Mouse (Mus musculus) kidney, adult 11 months (tissue): ENCODE measurements around the gene Cpt1b.

Experiments
- DNase-seq: peaks from one replicate; pipeline ENCODE4 v3.0.0; 2022

Cpt1b gene

DNA sequence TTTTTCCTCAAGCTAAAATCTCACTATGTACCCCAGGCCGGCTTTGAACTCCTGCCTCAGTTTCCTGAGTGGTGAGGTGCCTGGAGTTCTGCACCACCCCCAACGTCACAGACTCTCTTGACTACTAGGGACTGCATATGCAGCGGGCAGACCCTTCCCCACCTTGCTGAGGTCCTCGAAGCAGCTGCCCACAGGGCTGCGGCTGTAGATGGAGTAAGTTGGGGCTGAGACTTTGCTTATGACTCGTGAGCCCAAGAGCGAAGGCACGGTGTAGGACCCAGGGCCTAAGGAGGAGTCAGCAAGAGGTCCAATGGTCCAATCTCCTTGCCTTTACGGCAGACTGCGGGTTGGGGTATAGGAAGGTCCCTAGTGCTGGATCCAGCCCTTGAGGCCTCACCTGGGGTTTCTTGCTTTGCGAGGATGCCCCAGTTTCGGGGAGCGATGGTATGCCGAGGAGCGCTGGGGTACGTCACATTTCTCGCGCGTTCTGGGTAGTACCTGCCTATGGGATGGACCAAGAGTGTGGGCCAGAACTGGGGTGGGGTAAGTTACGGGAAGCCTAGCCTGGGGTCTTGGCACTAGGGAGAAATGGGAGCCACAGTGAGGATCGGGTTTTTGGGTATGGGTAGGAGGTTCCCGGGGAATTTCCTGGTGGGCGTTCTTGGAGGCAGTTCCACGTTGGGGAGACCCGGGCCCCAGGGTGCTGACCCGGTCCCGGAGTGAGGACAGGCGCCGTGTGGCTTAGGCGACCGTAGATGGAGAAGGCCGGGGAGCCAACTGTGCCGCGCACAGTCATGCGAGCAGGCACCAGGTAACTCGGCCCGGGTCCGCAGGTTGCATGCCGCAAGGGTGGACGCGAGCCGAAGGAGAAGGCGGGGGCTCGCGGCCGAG, 47.5 kb downstream of the Cpt1b start:
- DNase-seq = no peak

DNA sequence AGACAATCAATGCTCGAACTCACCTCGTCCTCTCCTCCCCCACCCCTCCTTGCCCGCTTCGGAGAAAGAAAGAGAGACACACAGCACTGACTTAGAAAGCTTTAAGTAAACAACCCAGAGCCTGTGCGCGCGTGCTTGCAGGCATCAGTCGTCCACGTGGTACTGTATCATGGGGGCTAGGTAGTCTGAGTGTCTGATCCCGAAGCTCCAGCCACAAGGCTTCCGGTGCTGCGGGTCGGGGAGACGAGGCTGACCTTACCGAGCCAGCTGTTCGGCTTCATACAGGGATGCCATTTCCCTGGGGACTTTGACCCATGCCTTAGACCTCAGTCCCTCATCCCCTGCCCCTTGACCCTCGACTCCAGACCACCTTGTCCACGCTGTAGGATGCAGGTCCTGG, 48.3 kb downstream of the Cpt1b start:
- DNase-seq = no peak

DNA sequence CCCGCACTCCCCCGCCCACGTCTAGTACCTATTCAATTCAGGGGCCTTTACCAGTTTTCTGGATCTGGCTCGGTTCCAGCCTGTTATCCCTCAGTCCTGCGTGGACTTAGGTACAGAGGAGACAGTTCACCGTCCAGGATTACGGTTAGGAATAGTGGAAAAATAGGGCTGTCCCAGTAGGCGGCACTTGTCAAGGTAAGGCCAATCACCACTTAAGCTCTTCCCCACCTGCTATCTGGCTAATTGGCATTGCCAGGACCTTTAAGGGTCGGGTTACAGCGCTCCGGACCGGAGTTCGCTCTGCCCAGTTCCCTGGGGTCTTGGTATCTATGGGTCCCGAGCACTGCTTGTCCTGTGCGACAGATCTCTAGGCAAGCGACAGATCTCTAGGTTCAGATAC, 48.7 kb downstream of the Cpt1b start, which contains the start of gene Tymp:
Gene Tymp, minus strand, starts transcription at position 83 of the 400 bp plus-strand sequence.
- DNase-seq = peak; percentile 27

DNA sequence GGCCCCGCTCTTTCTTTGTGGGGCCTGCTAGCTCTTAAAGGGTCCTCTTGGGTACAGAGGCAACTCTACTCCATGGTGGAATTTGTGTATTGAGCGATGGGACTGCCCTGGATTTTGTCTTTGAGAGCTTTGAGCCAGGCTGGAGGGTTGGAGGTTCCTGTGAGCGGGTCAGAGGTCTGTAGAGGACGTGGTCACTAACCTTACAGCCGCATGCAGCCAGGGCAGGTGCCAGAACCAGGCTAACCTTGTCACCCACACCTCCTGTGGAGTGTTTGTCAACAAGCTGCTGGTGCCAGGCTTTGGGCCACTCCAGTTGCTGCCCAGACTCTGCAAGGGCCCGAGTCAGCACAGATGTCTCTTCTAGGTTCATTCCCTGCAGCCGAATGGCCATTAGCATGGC, 49.6 kb downstream of the Cpt1b start:
- DNase-seq = no peak

DNA sequence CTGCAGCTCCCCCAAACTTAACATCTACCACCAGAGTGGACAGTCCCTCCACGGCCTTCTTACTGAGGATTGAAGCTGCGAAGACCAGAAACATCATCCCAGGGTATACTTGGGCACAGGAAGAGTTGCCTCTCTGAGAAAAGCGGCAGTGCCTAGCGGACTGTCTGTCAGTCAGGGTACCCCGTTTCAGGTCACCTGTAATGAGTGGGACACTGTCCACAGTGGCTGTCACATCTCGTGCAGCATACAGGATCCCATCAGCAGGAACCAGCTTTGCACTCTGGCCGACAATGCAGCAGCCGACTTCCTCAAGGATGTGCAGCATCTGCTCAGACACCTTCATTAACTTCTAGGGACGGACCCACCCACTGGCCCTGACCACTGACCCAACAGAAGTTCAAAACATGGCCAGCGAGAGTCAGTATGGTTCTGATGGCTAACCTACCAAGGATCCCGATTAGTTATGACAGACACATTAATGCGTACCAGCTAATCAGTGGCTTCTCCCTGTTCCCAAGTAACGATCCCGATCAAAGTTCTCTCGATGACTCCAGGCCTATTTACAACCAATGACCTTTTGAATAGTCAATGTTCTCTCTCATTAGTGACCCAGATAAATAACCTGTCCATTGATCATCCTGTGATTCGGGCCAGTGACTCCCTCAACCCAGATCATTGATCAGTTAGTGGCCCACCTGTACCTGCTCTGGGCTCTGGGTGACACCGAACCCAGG, 50.7 kb downstream of the Cpt1b start:
- DNase-seq = no peak

DNA sequence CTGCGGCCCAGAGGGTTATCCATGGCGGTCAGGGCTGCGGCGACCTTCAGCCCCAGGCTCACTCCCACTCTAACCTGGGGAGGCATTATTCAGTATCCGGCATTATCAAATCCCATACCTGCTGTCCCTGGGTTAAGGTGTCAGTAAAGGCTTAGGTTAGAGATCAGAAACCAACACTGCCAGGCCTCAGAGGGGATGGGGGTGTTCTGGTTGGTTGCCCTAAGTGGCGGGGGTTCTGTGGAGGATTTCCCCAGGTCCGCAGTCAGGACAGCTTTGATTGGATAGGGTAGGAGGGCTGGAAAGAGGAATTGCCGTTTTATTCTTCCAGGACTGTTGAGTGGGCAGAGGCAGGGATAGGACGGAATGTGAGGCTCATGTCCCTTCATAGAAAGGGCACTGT, 51.3 kb downstream of the Cpt1b start:
- DNase-seq = no peak

DNA sequence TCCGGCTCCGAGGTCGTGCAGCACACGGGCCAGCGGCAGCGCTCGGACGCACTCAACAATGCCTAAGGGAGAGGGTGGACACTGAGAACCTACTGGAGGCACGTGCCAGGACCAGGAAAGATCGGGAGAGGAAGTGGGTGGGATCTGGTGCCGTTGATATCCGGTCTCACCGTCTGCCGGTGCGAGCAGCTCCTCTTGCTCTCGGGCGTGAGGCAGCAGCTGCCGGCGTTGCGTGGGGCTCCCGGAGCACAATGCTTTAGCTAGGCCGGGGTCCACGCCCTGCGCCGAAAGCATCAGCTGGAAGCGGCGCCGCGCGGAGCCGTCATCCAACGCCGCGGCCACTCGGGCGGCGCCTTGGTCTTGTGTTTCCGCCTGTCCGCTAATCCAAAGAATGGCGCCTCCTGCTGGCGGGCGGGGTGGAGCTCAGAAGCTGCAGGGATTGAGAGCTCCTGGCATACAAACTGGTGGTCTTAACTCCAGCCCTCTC, 51.9 kb downstream of the Cpt1b start, which contains the start of gene Sco2:
Gene Sco2, minus strand, starts transcription at position 85 of the 487 bp plus-strand sequence.
- DNase-seq = peak; percentile 91

DNA sequence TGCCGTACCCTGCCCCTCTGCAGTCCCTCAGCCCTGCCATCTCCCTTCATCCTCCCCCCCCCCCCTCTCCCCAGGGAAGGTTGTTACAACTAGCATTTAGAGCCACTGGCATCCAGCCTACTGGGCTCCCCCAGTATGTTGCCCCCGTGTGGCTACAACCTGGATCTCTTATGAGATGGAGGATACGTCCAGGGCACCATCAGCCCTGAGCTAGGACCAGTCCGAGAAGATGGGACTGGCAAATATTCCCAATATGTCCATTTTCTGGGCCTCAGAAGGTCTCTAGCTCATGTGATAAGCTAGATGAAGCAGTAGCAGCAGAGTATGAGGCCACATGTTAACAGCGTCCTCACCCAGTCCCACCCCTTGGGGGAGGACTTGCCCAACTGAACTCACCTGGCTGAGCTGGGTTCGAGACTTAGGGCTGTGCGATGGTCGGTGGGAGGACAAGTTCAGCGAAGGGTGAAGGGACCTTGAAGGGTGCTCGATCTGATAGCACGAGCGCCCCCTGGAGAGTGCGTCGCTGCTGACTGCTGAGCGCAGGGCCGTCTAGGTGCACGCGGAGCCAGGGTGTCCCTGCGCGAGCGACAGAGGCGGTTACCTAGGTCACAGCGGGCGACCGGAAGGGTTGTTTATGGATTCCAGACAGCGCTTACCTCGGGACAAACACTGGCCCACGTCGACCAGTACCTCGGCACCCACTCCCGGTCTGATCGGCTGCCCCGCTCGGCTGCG, 52.5 kb downstream of the Cpt1b start:
- peak; percentile 89 for DNase-seq

DNA sequence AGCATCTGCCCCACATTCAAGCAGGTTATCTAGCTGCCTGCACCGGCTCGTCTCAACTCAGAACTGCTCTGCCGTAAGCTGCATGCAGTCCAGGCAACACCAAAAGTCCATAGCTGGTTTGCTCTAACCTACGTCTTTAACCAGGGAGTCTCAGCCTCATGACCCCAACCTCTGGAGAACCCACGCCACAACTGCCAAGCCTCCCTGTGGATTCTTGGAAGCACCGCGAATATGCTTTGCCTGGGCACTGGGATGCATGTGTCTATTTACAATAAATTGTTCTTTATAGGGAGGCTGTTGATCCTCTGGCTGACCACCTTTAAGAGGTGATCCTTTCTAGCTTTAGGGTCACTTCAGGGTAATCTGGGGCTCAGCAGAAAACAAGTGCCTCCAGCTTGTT, 53.1 kb downstream of the Cpt1b start:
- DNase-seq = no peak

DNA sequence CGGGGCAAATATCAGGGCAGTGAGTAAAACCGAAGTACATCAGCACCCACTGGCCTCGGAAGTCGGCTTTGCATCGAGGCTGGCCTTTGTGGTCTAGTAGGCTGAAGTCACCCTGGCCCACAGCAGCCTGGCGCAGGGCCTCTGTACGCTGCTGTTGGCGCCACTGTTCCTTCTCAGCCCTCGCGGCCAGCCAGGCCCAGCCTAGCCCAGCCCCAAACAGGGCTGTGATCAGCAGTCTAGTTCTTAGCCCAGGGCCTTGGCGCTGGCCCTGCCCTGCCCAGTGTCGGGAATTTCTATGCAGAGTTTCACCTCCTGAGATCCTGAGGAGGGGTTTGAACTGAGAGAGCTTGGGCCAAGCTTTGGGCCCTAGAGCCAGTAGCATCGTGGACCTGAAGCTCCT, 53.6 kb downstream of the Cpt1b start:
- no peak for DNase-seq
